Mouse (Mus musculus) Patski (cell line): ENCODE data around the gene Pla2g4d. TPM values are rescaled to one million over a fixed set of nuclear protein-coding genes. Genes with fewer than 3 reads are reported as not detected.

Experiments
- ATAC-seq: fragments of 100-300 bp; one replicate; pipeline ENCODE4 v1.8.0; 2021
- CTCF ChIA-PET: fragments of 350-600 bp; sonication (Branson Sonifier 250); formaldehyde crosslinking; loops from one replicate; lab custom pipeline; 2022; ENCODE audit warnings: inconsistent platforms; lab: Charles Lee
- POLR2A ChIA-PET: fragments of 350-600 bp; sonication (Branson Sonifier 250); formaldehyde crosslinking; loops from one replicate; lab custom pipeline; 2022; ENCODE audit warnings: antibody characterized with exemption, inconsistent platforms; lab: Charles Lee
- DNase-seq: peaks from one replicate; pipeline ENCODE4 v3.0.0-alpha.2; 2011; ENCODE audit warnings: low read depth, low spot score
- H3K27me3 ChIP-seq: fragments of 371-371 bp; one replicate; pipeline ENCODE4 v1.5.1; 2021
- CTCF ChIP-seq: fragments of 100-300 bp; IDR thresholded peaks from one replicate; pipeline ENCODE4 v1.5.1; 2021
- in situ Hi-C: fragments of 300-500 bp; cut with MboI; formaldehyde crosslinking; loops from 3 replicates; pipeline ENCODE4 v1.11.1; 2018; ENCODE audit warnings: low pct_unique_long_range_greater_than_20kb, mixed read lengths
- polyA plus RNA-seq: library from polyadenylated mRNA; unstranded; gene quantifications from one replicate; pipeline ENCODE4 v1.2.3, GENCODE M21; 2021

Gene Pla2g4d
- polyA plus RNA-seq = not detected

GRCm38 (mm10) chr2:120288995-120289394, at the start of gene Pla2g4d:
TSS of gene Pla2g4d (minus strand) at chr2:120289197.
- in situ Hi-C loops = no loop called here
- CTCF ChIA-PET = no interaction called here
- peaks cover 20% of the 10 kb centered on the region for H3K27me3 ChIP-seq
- ATAC-seq (no peak), DNase-seq (no peak)
- no peak for TF ChIP-seq CTCF
- POLR2A ChIA-PET = no interaction called here

- no peak for TF ChIP-seq CTCF
- DNase-seq = no peak
- ChIA-PET POLR2A (no interaction called here), CTCF (interaction anchor here (1.0 kb wide), 1 partner anchor 10 kb away, joined by 3 read pairs; no protein-coding TSS in a partner anchor)
- no peaks in the 10 kb centered on the region for H3K27me3 ChIP-seq
- ATAC-seq = no peak
- in situ Hi-C loops = no loop called here
These were observed 48.9 kb upstream of the Pla2g4d start for GRCm38 (mm10) chr2:120337886-120338285.

- ATAC-seq (no peak), DNase-seq (peak; percentile 62)
- TF ChIP-seq CTCF = no peak
- in situ Hi-C loops = no loop called here
- H3K27me3 ChIP-seq = no peaks in the 10 kb centered on the region
- ChIA-PET POLR2A (no interaction called here), CTCF (no interaction called here)
These were observed 42.6 kb upstream of the Pla2g4d start for GRCm38 (mm10) chr2:120331575-120331974.

GRCm38 (mm10) chr2:120315077-120315476, 26.1 kb upstream of the Pla2g4d start:
- in situ Hi-C loops = no loop called here
- no peak for TF ChIP-seq CTCF
- ATAC-seq (no peak), DNase-seq (no peak)
- CTCF ChIA-PET = no interaction called here
- H3K27me3 ChIP-seq = no peaks in the 10 kb centered on the region
- POLR2A ChIA-PET = no interaction called here

- ATAC-seq (no peak), DNase-seq (no peak)
- ChIA-PET CTCF (no interaction called here), POLR2A (no interaction called here)
- TF ChIP-seq CTCF = no peak
- no peaks in the 10 kb centered on the region for H3K27me3 ChIP-seq
- in situ Hi-C loops = no loop called here
These were observed 25.5 kb upstream of the Pla2g4d start for GRCm38 (mm10) chr2:120314487-120314886.

- H3K27me3 ChIP-seq = no peaks in the 10 kb centered on the region
- in situ Hi-C loops = no loop called here
- ChIA-PET POLR2A (no interaction called here), CTCF (no interaction called here)
- ATAC-seq = no peak
- no peak for TF ChIP-seq CTCF
- DNase-seq = no peak
These were observed 25.0 kb upstream of the Pla2g4d start, which contains the start of gene Pla2g4f for GRCm38 (mm10) chr2:120313976-120314375. TSS of gene Pla2g4f (minus strand) at chr2:120314165.

- TF ChIP-seq CTCF = no peak
- ChIA-PET CTCF (no interaction called here), POLR2A (no interaction called here)
- in situ Hi-C loops = no loop called here
- no peaks in the 10 kb centered on the region for H3K27me3 ChIP-seq
- ATAC-seq = no peak
- DNase-seq = no peak
These were observed 23.4 kb upstream of the Pla2g4d start for GRCm38 (mm10) chr2:120312276-120312825.

GRCm38 (mm10) chr2:120304113-120304512, 15.1 kb upstream of the Pla2g4d start:
- ChIA-PET CTCF (interaction anchor here (1.5 kb wide), 1 partner anchor 13 kb away, joined by 3 read pairs; no protein-coding TSS in a partner anchor), POLR2A (no interaction called here)
- DNase-seq = no peak
- H3K27me3 ChIP-seq = peaks cover 8% of the 10 kb centered on the region
- in situ Hi-C loops = no loop called here
- no peak for TF ChIP-seq CTCF
- ATAC-seq = no peak

GRCm38 (mm10) chr2:120301076-120301475, 12.1 kb upstream of the Pla2g4d start:
- H3K27me3 ChIP-seq = peaks cover 8% of the 10 kb centered on the region
- no peak for TF ChIP-seq CTCF
- CTCF ChIA-PET = no interaction called here
- ATAC-seq (no peak), DNase-seq (no peak)
- in situ Hi-C loops = no loop called here
- POLR2A ChIA-PET = no interaction called here

- ChIA-PET CTCF (no interaction called here), POLR2A (no interaction called here)
- in situ Hi-C loops = no loop called here
- DNase-seq (no peak), ATAC-seq (no peak)
- H3K27me3 ChIP-seq = peaks cover 7% of the 10 kb centered on the region
- no peak for TF ChIP-seq CTCF
These were observed 10.9 kb upstream of the Pla2g4d start for GRCm38 (mm10) chr2:120299866-120300265.

- in situ Hi-C loops = no loop called here
- ChIA-PET CTCF (interaction anchor here (2.0 kb wide), 1 partner anchor 16 kb away, joined by 6 read pairs; no protein-coding TSS in a partner anchor), POLR2A (no interaction called here)
- no peak for ATAC-seq
- peaks cover 9% of the 10 kb centered on the region for H3K27me3 ChIP-seq
- no peak for TF ChIP-seq CTCF
- DNase-seq = no peak
These were observed 7.2 kb upstream of the Pla2g4d start for GRCm38 (mm10) chr2:120296160-120296559.
